Mouse (Mus musculus): ENCODE data around the gene Enoph1.

The Enoph1 gene

DNA sequence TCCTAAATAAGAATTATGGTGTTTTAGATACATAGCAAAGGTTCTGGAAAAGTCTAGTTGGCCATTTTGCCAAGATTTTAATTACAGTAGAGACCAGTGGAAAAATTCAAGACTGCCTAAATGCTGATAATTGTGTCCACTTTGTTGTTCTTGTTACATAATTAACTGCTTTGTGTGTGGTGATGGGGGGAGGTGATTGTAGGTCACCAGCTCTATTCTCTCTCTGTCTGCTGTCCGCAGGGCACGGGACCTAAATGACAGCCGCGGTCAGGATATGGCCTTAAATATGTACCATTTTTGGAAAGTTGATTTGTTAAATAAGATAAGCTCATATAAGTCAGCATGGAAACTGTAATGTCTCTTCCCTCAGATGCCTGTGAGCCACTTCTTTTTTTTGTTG lies 1.5 kb downstream of the Enoph1 start:
- no peak for DNase-seq

DNA sequence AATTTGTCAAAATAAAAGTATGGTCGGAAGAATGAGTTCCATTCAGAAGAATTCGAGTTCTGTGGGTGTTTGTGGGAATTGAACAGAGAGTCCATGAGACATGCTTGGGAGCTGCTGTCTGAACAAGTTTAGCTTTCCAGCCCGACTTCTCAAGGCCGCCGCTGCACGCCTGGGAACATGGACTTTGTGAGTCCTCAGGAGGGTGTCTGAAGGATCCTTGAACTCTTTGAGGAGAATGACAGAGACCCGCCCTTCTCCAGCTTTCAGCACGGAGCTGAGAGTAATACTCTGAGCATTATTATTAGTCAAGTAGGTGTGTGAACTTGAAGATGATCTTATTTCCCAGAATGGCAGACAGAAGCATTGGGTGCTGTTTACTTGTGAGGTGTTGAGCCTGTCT lies 2.7 kb downstream of the Enoph1 start:
- peak in 1 of 2 experiments; percentile 22 for DNase-seq

DNA sequence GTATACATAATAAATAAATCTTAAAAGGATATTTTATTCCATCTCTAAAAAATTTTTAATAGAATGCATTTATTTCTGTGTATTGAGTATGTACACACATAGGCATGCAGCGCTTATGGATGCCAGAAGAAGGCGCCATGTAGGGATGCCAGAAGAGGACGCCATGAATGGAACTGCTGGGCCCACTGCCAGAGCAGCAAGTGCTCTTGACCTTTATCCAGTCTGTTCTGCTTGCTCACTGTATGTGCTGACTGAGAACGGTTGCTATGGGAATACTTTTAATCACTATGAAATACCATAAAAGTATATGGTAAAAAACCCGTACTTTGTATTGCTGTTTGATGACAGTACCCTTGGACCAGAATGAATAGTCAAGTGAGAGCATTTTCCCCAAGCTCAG lies 3.6 kb downstream of the Enoph1 start:
- peak; percentile 69 to 75 for DNase-seq

DNA sequence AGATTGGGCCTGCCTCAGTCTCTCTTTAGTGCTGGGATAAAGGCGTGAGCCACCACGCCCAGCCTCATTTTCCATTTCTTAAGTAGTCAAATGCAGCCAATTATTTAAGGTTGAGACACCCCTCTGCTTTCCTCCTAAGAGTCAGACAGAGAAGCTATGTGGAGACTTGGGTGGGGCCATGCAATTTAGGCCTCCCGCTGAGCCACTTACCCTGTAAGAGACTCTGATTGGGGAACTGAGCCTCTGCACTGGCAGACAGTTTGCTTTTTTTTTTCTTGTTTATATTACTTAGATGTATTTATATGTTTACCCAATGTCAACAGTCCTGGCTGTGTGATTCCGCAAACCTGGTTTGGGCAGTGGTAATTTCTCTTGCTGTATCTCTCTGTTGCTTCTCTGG lies 4.2 kb downstream of the Enoph1 start:
- DNase-seq = no peak

DNA sequence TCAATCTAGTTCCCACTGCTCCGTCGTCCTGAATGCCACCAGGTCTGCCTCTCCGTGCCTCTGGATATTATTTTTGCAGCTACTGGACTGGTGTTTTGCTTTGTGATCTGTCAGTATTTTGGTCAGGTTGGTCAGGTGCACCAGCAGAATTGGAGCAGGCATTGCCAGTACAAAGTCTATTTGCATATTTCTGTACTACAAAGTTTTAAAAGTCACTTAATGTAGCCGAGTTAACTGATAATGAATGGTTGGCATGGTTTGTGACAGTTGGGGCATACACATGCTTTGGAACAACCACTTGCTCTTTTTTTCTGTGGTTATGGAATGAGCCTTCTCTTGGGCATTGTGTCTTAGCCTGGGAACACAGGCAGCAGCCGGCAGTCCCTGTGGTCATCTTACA lies 4.8 kb downstream of the Enoph1 start:
- peak; percentile 32 to 53 for DNase-seq

DNA sequence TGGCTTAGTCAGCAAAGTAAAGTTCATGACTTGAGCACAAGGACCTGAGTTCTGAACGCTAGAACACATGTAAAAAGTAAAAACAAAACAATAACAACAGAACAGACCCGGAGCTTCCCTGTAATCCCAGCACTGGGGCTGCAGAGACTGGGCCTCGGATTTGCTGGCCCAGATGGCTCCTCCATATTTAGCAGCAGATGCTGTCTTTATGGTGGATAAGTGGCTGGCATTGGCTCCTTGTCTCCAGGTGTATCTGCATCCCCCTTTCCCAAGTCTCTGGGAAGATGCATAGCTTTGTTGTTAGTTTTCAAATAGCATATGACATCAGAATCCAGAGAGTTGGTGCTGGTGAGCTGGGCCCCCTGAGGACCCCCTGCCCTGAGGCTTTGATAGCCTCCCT lies 6.3 kb downstream of the Enoph1 start:
- DNase-seq = no peak

DNA sequence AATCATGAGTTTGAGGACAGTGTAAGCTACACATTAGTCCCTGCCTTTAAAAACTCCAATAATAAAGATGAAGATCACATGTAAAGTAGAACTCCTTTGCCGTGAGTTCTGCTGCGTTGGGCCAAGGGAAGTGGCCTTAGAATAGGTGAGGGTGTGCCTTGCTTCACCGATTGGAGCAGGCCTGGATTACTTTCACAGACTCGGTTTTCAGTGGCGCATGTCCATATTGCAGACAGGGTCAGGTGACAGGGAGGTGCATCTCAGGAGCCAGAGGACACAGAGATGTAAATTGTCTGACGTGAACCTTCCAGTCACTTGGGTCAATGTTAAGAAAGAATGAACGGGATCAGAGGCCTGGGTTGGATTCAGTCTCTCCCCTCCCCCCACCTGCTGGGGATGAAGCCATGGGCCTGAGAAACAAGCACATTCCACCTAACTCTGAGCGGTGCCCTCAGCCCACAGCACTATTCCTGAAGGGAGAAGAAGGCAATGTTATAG lies 7.4 kb downstream of the Enoph1 start:
- DNase-seq = no peak

DNA sequence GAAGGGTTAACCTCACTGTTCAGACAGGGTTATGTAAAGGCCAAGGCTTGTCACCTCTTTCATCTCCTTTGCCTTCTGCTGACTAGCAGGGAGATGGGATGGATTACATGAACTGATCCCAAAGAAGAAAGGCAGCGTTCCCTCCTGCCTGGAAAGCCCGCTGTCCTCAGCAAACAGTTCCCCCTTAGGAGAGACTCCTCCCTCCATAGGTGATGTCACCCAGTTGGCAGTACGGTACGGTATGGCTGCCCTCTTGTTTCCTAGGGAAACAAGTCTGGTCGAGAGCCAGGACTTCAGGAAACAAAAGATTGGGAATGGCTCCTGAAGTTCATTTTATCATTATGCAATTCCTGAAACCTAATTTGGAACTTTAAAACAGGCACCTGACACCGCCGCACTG lies 8.1 kb downstream of the Enoph1 start:
- DNase-seq = no peak

DNA sequence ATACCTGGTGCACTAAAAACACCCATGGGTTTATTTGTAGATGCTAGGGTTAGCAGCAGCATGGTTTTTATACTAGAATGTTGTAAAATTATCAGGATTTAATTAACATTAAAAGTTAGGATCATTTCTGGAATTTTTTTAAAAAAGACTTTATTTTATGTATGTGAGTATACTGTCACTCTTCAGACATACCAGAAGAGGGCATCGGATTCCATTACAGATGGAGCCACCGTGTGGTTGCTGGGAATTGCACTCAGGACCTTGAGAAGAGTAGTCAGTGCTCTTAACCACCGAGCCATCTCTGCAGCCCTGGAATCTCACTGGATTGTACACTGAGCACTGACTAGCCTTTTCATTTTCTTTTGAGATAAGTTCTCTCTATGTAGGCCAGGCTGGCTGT lies 10.1 kb downstream of the Enoph1 start:
- no peak for DNase-seq

DNA sequence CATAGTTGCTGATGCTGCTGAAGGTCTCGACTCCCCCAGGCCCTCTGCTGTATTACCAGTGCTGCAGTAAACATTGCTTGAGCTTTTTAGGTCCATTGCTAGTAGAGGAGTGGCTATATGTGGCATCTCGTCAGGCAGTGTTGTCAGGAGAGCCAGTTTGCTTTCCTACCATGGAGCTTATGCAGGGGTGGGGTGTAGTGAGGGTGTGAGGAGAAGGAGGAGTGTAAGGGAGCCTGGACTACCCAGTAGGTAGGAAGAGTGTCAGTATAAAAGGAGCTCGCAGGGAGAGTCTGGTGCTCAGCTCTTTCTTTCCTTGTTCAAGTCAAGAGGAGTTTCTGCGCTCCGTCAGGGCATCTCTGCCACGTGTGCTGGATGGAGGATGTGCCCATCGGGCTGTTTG lies 12.9 kb downstream of the Enoph1 start:
- no peak for DNase-seq

DNA sequence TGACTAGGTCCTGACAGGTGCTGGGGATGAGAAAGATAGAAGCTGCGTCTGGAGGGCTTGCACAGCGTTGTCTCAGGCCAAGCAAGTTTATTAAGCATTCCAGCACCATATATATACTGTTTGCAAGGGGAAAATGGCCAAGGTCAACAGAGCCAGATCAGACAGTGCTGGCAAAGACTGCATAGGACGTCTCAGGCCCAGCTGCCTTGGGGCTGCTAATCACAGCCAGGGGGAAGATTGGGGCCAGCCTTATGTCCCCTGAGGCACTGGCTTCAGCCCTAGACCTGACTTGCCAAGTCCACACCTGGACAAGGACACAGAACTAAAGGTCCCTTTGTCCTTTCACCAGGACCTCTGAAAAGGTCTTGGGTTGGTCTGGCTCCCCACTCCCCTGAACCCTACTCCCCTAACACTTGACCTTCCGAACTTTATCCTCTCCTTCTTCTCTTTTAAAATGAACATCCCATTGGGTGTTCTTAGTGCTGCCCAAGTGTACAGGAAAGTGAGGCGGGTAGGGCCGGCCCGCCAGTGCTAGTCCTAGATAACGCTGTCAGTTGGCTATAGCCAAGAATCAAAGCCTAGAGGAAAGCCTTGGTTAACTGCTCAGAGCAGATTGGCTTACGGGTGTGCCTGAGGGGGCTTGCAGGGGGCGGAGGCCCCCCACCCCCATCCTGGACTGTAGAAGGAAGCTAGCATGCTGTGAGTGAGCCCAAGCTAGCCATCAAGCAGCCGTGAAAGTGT lies 15.2 kb downstream of the Enoph1 start:
- no peak for DNase-seq

DNA sequence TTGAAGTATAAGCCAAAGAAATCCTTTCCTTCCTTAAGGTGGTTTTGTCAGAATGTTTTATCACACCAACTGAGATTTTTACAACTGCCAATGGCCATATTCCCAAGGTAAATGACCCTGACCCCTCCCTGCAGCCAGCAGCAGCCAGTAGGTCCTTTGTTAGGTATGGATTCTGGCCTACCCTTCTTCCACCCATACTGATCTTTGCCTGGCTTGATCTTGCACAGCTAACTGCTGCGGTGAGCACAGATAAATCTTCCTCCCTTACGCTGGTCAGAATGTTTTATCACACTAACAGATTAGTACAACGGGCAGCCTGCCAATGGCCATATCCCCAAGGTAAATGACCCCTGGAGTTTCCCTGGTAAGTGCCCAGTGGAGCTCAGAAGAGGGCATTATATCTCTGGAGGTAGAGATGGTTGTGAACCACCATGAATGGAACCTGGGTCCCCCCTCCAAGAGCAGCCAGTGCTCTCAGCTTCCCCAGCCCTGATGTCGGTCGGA lies 16.1 kb downstream of the Enoph1 start:
- DNase-seq = peak in 1 of 2 experiments; percentile 25

DNA sequence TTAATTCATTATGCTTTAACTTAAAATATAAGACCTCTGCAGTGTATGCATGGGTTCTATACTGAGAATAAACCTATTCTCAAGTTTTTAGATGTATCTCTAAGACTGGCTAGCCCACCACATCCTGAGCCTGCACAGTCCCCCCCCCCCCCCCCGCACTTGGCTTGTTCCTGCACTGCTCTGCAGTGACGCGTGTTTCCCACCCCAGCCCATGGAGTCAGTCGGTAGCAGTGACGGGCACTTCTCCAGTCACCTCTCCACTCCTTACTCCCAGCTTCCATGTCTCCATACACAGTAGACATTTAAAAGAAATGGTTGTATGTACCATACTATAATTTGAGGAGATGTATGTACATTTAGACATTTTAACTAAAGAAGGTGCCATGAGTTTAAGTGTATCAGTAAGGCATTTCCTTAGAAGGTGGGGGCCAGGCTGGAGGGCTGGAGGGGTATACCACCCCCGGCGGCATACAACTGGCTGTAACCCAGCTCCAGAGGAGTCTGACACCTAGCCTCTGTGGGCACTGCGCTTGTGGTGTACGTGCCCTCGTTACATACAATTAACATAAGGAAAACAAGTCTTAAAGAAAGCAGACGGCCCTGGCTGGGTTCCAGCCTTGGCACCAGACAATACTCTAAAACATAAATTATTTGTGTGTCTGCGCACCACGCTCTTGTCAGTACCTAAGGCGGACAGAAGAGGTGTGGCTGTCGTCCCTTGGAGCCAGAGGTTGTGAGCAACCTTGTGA lies 17.9 kb downstream of the Enoph1 start:
- no peak for DNase-seq

DNA sequence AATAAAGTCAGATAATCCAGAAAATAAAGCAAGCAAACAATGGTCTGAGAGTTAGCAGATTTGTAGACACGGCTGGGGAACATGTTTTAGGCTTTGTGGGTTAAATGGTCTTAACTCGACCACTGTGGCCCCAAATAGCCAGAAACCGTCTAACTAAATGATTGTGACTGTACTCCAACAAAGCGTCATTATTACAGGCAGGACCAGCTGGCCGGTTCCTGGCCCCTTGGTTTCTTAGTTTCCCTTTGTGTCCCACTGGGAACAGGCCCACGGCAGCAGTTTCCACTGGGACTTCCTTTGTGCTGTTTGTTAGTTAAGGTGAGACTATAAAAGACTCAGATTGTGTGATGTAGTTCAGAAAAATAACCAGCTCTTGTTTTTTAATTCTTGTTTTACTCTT lies 18.9 kb downstream of the Enoph1 start:
- no peak for DNase-seq

DNA sequence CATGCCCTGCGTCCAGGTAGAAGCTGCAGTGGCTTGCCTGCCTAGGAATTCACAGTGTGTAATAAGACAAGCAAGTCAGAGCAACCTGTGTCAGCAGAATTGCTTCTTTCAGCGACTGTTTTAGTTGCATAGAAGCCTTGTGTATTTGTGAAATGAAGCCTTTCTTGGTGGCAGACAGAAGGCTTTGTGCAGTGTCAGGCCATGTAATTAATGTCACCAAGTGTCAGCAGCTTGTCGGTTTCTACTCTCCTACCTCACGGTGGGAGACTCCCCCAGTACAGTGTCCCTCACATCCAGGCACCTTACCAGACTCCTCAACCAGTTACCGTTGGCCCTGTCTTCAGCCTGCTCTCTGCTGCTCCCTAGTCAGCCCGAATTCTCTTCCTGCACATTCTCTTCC lies 19.5 kb downstream of the Enoph1 start:
- DNase-seq = no peak

DNA sequence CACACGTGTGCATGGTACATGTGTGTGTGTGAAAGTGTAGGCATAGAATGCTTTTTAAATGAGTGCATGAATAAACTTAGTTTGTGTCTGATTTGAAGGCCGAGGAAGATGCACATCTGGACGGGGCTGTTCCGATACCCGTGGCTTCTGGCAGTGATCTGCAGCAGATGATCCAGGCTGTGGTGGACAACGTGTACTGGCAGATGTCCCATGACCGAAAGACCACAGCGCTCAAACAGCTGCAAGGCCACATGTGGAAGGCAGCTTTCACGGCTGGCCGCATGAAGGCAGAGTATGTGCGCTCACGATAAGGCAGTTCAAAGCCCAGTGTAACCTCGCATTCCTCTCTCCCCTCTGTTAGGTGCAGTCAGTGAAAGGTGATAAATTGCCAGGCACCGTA lies 21.1 kb downstream of the Enoph1 start:
- DNase-seq = no peak

DNA sequence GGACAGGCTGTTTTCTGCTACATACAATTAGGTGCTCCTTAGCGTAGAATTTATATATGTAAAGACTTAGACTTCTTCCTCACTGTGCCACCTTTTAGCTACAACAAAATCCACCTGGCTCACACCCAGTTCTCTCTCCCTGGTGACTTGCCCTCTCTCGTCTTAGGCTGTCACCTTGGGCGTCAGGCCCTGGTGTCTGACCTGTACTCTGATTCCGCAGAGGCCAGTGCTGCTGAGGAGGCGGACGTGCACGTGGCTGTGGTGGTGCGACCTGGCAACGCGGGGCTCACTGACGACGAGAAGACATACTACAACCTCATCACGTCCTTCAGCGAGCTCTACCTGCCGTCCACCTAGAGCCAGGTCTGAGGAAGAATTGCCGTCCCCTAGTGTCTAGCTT lies 27.8 kb downstream of the Enoph1 start:
- DNase-seq = no peak

DNA sequence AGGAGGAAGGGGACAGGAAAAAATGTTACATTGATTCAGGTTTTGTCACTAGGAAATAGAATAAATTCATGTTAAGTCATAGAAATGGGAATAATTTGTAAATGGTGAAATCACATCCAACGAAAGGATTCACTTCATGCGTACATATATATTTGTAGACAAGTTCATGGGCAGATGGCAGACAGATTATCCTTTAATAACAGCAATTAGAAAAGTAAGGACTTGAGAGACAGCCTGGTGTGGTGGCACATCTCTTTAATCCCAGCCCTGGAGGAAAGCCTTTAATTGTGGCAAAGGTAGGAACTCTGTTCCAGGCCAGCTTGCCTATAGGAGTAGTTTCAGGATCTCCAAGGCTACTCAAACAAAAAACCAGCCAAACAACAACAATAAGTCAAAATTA lies 29.7 kb downstream of the Enoph1 start:
- DNase-seq = no peak

DNA sequence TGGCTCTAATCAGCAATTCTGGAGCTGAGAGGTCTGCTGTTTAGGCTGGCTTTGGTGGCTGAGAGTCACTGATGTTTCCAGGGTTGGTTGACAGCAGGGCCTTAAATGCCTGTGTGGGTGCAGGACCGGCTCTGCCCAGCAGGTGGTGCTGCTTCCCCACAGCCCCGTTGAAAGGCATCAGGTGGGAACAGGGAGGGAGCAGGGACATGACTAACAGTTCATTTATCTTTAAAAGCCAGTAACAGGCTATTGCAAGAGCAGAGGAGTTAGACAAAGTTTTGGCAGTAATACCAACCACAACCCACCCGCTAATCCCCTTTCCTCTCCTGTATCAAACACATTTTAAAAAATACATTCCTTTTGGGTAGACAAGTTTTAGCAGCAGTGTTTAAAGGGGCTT lies 30.5 kb downstream of the Enoph1 start:
- peak; percentile 64 to 85 for DNase-seq

DNA sequence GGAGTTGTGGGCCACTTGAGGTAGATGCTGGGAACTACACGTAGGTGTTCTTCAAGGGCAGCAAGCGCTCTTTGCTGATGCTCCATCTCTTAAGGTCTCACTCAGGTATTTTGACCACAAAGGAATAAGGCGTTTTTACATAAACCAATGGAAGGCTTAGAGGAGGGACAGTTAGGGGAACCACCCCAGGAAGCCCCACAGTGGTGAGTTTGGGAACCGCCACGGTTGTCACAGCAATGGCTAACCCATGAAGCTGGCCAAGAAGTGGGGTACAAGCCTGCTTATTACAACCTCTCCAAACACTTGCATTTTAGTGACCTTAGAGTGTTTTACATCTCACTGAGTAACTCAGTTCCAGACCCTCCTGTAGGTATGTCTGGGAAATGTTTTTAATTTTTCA lies 31.8 kb downstream of the Enoph1 start:
- no peak for DNase-seq

DNA sequence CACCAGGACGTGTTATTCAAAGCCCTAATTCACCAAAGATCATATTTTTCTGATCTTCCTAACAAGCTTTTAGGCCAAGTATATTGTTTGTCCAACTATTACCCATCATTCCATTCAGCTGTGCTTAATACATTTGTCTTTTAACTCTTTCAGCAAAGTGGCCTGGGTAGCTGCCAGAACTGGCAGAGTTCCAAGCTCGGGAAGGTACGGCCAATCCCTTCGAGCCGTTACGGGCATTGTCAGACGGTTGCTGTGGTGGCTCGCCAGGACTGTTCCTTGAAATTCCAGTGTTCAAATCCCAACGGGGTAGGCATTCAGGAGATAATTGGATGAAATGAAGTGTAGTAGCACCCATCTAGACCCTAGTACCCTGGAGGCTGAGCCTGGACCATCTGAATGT lies 32.8 kb downstream of the Enoph1 start:
- DNase-seq = no peak

DNA sequence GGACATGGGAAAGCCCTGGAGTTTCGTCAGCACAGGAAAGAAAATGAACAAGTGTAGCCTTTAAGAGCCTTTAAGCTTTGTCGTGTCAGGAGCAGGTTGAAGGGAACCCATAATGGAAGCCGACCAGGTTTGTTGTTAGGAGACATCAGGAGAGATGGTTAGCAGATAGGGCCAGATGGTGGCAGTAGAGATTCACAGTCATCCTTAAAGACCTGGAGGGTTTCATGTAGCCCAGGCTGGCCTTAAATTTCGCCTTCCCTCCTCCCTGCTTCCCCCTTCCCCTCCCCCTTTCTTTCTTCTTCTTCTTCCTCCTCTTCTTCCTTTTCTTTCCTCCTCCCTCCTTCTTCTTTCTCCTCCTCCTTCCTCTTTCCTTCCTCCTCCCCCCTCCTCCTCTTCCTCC lies 34.8 kb downstream of the Enoph1 start:
- no peak for DNase-seq

DNA sequence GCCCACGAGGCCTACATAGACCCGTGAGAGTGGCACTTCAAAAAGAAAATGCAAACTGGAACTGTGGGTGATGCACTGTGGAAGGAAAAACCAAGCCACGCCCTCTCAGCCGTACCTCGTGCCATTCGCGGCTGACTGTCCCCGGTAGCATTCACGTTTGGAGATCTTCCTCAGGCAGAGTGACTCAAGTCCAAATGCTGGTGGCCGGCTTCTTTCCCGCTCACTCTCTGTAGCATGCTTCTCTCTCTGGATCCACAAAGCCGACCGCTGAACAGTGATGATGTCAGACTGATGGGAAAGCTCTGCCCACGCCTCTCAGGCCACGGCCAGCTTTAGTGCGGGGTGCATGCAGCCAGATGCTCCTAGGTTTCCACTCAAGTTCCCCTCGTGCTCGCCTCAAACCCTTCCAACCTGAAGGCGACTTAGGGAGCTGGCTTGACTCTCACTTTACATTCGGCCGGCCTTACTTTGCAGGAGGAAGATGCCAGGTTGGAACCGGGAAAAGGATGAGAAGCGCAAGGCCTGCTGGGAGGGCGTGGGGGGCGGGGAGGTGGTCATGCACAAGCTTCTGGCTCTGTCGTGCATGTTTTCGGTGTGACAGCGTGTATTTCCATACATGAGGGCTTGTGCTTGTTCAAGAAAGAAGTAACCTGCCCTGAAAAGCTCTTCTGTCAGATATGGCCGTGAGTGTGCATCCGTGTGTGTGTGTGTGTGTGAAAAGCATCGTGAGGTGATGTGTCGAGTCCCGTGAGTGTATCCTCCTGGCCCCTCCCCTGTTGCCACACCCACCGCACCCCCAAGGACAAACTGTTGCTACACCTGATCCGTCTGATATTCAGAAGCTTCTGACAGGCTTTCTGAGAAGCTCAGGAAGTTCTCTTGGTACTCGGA lies 39.5 kb downstream of the Enoph1 start:
- DNase-seq = no peak
